Mouse (Mus musculus) liver, embryonic 14.5 days (tissue): ENCODE data around the gene Mrpl20. TPM values are rescaled to one million over a fixed set of nuclear protein-coding genes. Genes with fewer than 3 reads are reported as not detected.

ENCODE experiments used
- ATAC-seq: fragments of 200-750 bp; cut with Nextera tagmentation; 2 replicates; pipeline ENCODE4 v1.8.0; 2017; ENCODE audit warnings: moderate number of reproducible peaks, mild to moderate bottlenecking, moderate library complexity; ENCODE audit not compliant: insufficient read depth
- DNase-seq, 3 experiments: peaks; one replicate each; pipeline ENCODE4 v3.0.0-alpha.2; 2012 to 2013; ENCODE audit warnings: low read depth in 3 of 3, low spot score in 3 of 3
- H3K27ac ChIP-seq: fragments of 300-500 bp; sonication (generic); 2 replicates; pipeline ENCODE4 v1.5.1; 2014; ENCODE audit warnings: moderate library complexity, mild to moderate bottlenecking, control low read depth, inconsistent platforms
- H3K27me3 ChIP-seq: fragments of 300-500 bp; sonication (generic); 2 replicates; pipeline ENCODE4 v1.6.1; 2014; ENCODE audit warnings: mild to moderate bottlenecking, low read length, moderate library complexity; ENCODE audit not compliant: control insufficient read depth, insufficient read depth
- H3K36me3 ChIP-seq: fragments of 300-500 bp; sonication (generic); replicated peaks from 2 replicates; pipeline ENCODE4 v1.6.1; 2014; ENCODE audit warnings: low read depth; ENCODE audit not compliant: control insufficient read depth, insufficient read depth
- H3K4me1 ChIP-seq, 2 experiments: fragments of 200-500 bp in 1 of 2; fragments of 300-500 bp in 1 of 2; sonication (generic) in 1 of 2; replicated peaks; 2 replicates each; pipeline ENCODE4 v1.6.1; 2012 to 2014; ENCODE audit warnings: antibody characterized with exemption in 1 of 2, inconsistent platforms in 1 of 2, low read length in 1 of 2; ENCODE audit not compliant: control insufficient read depth in 2 of 2, insufficient read depth in 2 of 2
- H3K4me2 ChIP-seq: fragments of 300-500 bp; sonication (generic); 2 replicates; pipeline ENCODE4 v1.6.1; 2014; ENCODE audit warnings: low read depth, mild to moderate bottlenecking, control low read depth, moderate library complexity
- H3K4me3 ChIP-seq, 2 experiments: fragments of 200-500 bp in 1 of 2; fragments of 300-500 bp in 1 of 2; sonication (generic) in 1 of 2; 2 replicates each; pipeline ENCODE4 v1.5.1; 2012 to 2014; ENCODE audit warnings: low read depth in 2 of 2, low read length in 2 of 2, mild to moderate bottlenecking in 2 of 2, control low read depth in 1 of 2, inconsistent platforms in 1 of 2, moderate library complexity in 1 of 2; ENCODE audit not compliant: insufficient read depth in 1 of 2
- H3K9ac ChIP-seq: fragments of 300-500 bp; sonication (generic); replicated peaks from 2 replicates; pipeline ENCODE4 v1.6.1; 2014; ENCODE audit warnings: mild to moderate bottlenecking, control low read depth, moderate library complexity
- H3K9me3 ChIP-seq: fragments of 300-500 bp; sonication (generic); 2 replicates; pipeline ENCODE4 v1.6.1; 2016; ENCODE audit warnings: low read length, mixed read lengths; ENCODE audit not compliant: control insufficient read depth
- CTCF ChIP-seq: IDR thresholded peaks from 2 replicates; pipeline ENCODE4 v1.5.1; 2016; ENCODE audit warnings: antibody characterized with exemption, low read depth, control low read depth
- EP300 ChIP-seq: IDR thresholded peaks from 2 replicates; pipeline ENCODE4 v1.6.1; 2016; ENCODE audit warnings: antibody characterized with exemption, low read depth
- WGBS: fragments of 180-500 bp; shearing (Covaris S2); extraction: QIAGEN DNeasy Blood & Tissue Kit; methylation state at CpG from one replicate; pipeline ENCODE4 v1.1.7; 2014; ENCODE audit not compliant: insufficient replicate concordance; 5-methylcytosine and 5-hydroxymethylcytosine counted together
- polyA plus RNA-seq, 2 experiments: library from polyadenylated mRNA; depleted of rRNA in 1 of 2; stranded (reverse) in 1 of 2; unstranded in 1 of 2; fragments of >200 nt; fragmentation: Nextera tagmentation in 1 of 2; extraction: Ambion mirVana in 1 of 2; gene quantifications; 2 replicates each; pipeline versions ENCODE4 v1.2.1 to v1.2.3; 2012 to 2014

Gene Mrpl20
- polyA plus RNA-seq, 2 experiments = 62.8 to 200 TPM

DNA sequence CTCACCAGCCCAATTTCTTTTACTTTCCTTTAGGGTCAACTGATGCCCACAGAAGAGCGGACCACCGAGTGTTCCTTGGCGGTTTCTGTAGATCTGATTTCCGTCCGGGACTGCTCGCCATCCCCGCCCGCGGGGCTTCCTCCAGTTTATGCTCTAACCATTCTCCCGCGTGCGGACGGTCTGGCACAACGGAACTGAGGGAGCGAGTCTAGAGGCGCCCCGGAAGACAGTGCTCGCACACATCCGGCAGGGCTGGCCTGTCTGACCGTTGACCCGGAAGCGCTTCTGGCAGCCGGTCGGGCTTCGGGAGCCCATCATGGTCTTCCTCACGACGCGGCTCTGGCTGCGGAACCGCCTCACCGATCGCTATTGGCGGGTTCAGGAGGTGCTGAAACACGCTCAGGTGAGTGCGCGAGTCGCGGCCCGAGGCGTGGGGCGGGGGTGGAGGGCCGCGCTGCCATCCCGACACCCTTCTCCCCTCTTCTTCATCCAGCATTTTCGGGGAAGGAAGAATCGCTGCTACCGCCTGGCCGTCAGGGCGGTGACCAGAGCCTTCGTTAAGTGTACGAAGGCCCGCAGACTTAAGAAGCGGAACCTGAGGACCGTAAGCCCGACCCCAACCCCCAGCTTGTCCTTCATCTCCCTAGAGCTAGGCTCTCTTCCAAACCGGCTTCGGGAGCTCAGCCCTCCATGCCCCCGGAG, 813 bp downstream of the Mrpl20 start:
- Histone ChIP-seq H3K9me3 (no peaks in the 10 kb centered on the region), H3K9ac (peak overlapping the region; percentile 74), H3K27ac (peak overlapping the region; percentile 76), H3K4me1 (peaks cover 10 to 13% of the 10 kb centered on the region in 2 experiments), H3K4me2 (peak overlapping the region; percentile 97), H3K36me3 (peaks cover 26% of the 10 kb centered on the region), H3K4me3 (peak overlapping the region; percentile 90 to 97), H3K27me3 (no peaks in the 10 kb centered on the region; the same call in 1 of the 2 replicates)
- ATAC-seq (peak; percentile 99), DNase-seq (peak; percentile 90 to 92 (median 92))
- TF ChIP-seq EP300 (peak; percentile 43; the same call in 1 of the 2 replicates), CTCF (no peak)
- WGBS = under 1% methylated on average over 58 of the region's 58 CpGs

DNA sequence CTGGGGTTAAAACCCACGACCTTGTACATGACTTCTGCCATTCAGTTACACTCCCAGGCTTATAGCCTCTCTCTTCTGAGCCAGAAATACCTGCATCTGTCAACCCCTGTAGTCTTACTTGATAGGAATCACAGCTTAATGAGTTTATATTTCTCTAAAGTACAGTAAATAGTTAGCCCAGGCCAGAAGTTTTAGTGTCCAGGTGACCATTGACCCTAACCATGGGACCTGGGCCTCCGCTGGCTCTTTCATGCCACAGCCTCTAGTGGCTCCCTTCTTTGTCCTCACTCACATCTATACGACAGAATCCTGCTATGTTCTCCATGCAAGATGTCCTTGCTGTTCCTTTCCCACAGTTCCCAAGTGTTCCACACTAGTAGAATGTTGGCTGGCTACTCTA, 5.2 kb downstream of the Mrpl20 start:
- no peaks in the 10 kb centered on the region for H3K9me3 ChIP-seq
- no peak overlapping the region for H3K9ac ChIP-seq
- H3K4me1 ChIP-seq = peaks cover 12 to 19% of the 10 kb centered on the region in 2 experiments
- no peak for ATAC-seq
- H3K4me3 ChIP-seq = no peak overlapping the region
- no peak overlapping the region for H3K4me2 ChIP-seq
- WGBS = 70% methylated on average over 3 of the region's 3 CpGs
- H3K27ac ChIP-seq = no peak overlapping the region
- no peaks in the 10 kb centered on the region for H3K27me3 ChIP-seq
- H3K36me3 ChIP-seq = peaks cover 48% of the 10 kb centered on the region
- no peak for DNase-seq
- TF ChIP-seq EP300 (no peak), CTCF (no peak)

GRCm38 (mm10) chr4:155811929-155812664, 9.4 kb downstream of the Mrpl20 start, which contains the start of gene Ccnl2:
TSS of gene Ccnl2 (plus strand) at chr4:155812489.
- H3K27ac ChIP-seq = peak within 1 kb of the TSS; percentile 49
- H3K4me3 ChIP-seq = peak within 1 kb of the TSS; percentile 84 to 97
- peaks cover 68% of the 10 kb centered on the region for H3K36me3 ChIP-seq
- H3K27me3 ChIP-seq = no peaks in the 10 kb centered on the region
- TF ChIP-seq CTCF = no peak
- no peak for TF ChIP-seq EP300
- DNase-seq (peak; percentile 94 to 96 (median 94)), ATAC-seq (peak; percentile 99)
- no peaks in the 10 kb centered on the region for H3K9me3 ChIP-seq
- H3K4me1 ChIP-seq = peaks cover 14 to 19% of the 10 kb centered on the region in 2 experiments
- 1% methylated on average over 57 of the region's 60 CpGs for WGBS
- peak within 1 kb of the TSS; percentile 89 for H3K4me2 ChIP-seq
- H3K9ac ChIP-seq = peak within 1 kb of the TSS; percentile 96

- H3K4me3 ChIP-seq = peak overlapping the region; percentile 84 to 97
- no peaks in the 10 kb centered on the region for H3K9me3 ChIP-seq
- H3K4me2 ChIP-seq = peak overlapping the region; percentile 89
- peak; percentile 51 for ATAC-seq
- under 1% methylated on average over 49 of the region's 49 CpGs for WGBS
- H3K36me3 ChIP-seq = peaks cover 69% of the 10 kb centered on the region
- no peak for DNase-seq
- H3K27ac ChIP-seq = peak overlapping the region; percentile 43
- peak overlapping the region; percentile 96 for H3K9ac ChIP-seq
- TF ChIP-seq EP300 = no peak
- TF ChIP-seq CTCF = no peak
- no peaks in the 10 kb centered on the region for H3K27me3 ChIP-seq
- peaks cover 14 to 19% of the 10 kb centered on the region in 2 experiments for H3K4me1 ChIP-seq
Observed at GRCm38 (mm10) chr4:155812665-155813181, 10.0 kb downstream of the Mrpl20 start.

- no peaks in the 10 kb centered on the region for H3K9me3 ChIP-seq
- H3K9ac ChIP-seq = no peak overlapping the region
- H3K27me3 ChIP-seq = no peaks in the 10 kb centered on the region
- no peak for TF ChIP-seq CTCF
- TF ChIP-seq EP300 = no peak
- H3K36me3 ChIP-seq = peaks cover 85% of the 10 kb centered on the region
- H3K4me3 ChIP-seq = no peak overlapping the region
- DNase-seq = no peak
- no peak for ATAC-seq
- H3K4me2 ChIP-seq = no peak overlapping the region
- peaks cover 10 to 11% of the 10 kb centered on the region in 2 experiments for H3K4me1 ChIP-seq
- WGBS = 77% methylated on average over 4 of the region's 4 CpGs
- no peak overlapping the region for H3K27ac ChIP-seq
Observed at GRCm38 (mm10) chr4:155817533-155817932, 14.9 kb downstream of the Mrpl20 start.
